Mouse (Mus musculus) embryonic fibroblast, embryonic 13.5 days (primary cell): Measurements from ENCODE around the gene Pzp.

ENCODE experiments used
- CTCF ChIP-seq: IDR thresholded peaks from 2 replicates; pipeline ENCODE4 v1.5.1; 2011; ENCODE audit warnings: mild to moderate bottlenecking, control low read depth, low read length, moderate library complexity, borderline replicate concordance; ENCODE audit not compliant: insufficient read depth
- POLR2A ChIP-seq: IDR thresholded peaks from 2 replicates; pipeline ENCODE4 v1.6.1; 2011; ENCODE audit warnings: low read depth, mild to moderate bottlenecking, control low read depth, low read length, moderate library complexity

- TF ChIP-seq POLR2A (no peak), CTCF (no peak)
Measured at GRCm38 (mm10) chr6:128474112-128474511, 52.4 kb downstream of the Pzp start.
